Mouse (Mus musculus) heart, postnatal 10 days (tissue): ENCODE data around the gene Ssbp1. TPM values are rescaled to one million over a fixed set of nuclear protein-coding genes. Genes with fewer than 3 reads are reported as not detected.
A peak's percentile ranks its signal among the peaks of the same experiment; 100 is the strongest.

Experiments
- DNase-seq, 2 experiments: peaks; one replicate each; pipeline ENCODE4 v3.0.0; 2021
- intact Hi-C: fragments of 180-260 bp; cut with DNase I; formaldehyde crosslinking; loops from one replicate; pipeline ENCODE4 v1.15.1; 2025
- total RNA-seq, 2 experiments: library from RNA; stranded (reverse); gene quantifications; 2 replicates each; pipeline ENCODE4 v1.2.3; 2021

The Ssbp1 gene
- 10 to 100 TPM; 35.6 to 38.0 TPM for total RNA-seq

DNA sequence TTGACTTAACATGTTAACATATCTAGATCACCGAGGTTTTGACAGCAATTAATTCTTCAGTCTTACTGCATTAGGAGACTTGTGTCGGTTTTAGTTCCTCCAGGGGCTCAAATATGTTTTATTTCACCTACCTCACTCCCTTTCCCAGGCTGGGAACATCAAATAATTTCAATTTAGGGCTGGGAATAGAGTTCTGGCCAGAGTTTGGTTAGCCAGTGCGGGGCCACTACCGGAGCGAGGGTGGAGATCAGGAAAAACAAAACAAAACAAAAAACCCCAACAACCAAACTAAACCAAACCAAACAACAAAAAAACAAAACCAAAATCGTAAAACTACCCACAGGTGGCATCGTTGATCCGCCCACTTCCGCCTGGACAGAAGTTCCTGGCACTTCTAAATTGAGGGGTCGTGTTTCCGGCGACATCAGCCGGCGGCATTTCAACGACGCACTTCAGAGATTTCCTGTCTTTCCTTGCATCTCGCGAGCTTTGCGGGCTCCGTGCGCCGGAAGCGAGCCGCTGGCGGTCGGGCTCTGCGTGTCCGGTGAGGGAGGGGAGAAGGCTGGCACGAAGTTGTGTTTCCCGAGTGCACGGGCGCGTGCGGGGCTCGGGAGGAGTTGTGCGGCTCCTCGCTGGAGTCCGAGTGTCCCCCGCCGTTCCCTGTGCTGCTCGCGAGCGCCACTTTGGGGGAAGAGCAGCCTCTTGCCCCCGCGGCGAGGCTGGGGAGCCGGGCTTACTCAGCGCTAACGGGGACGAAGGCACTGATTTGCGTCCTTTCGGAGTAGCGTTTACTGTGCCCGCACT lies at the start of gene Ssbp1:
Ssbp1 (plus strand) TSS at position 437 of the 804 bp plus-strand sequence.
- intact Hi-C loops: loop anchor here (2.0 kb wide), 1 partner anchor 146 kb away; the partner anchor contains the start of gene Agk
- peak; percentile 95 to 96 for DNase-seq

DNA sequence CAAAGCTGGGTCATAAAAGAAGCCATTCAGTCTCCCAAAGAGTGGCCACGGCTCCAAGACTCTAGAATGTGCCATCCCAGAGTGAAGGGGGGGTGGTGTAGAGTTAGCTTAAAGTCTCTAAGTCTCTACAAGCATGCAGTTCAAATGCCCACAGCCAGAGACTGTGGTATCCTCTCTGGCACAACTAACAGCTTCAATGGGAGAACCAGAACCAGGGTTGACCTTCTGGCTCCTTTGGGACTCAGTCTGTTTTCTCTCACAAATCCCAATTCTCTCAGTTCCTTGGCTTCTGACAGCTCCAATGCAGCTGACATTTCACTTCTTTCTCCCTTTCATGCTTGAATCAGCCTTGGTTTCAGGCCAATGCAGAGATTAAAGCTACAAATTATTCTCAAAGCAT lies 48.1 kb upstream of the Ssbp1 start:
- intact Hi-C loops: no loop called here
- peak; percentile 9 to 18 for DNase-seq

- DNase-seq: peak; percentile 24 to 45
- intact Hi-C loops: no loop called here
Observed at GRCm38 (mm10) chr6:40423774-40424173, 47.4 kb upstream of the Ssbp1 start.

GRCm38 (mm10) chr6:40427441-40427840 lies 43.7 kb upstream of the Ssbp1 start:
- intact Hi-C loops: no loop called here
- no peak for DNase-seq

- no peak for DNase-seq
- intact Hi-C loops: no loop called here
Observed at GRCm38 (mm10) chr6:40428696-40429095, 42.5 kb upstream of the Ssbp1 start.

- DNase-seq: no peak
- intact Hi-C loops: no loop called here
Observed at GRCm38 (mm10) chr6:40429521-40429931, 41.6 kb upstream of the Ssbp1 start.

DNA sequence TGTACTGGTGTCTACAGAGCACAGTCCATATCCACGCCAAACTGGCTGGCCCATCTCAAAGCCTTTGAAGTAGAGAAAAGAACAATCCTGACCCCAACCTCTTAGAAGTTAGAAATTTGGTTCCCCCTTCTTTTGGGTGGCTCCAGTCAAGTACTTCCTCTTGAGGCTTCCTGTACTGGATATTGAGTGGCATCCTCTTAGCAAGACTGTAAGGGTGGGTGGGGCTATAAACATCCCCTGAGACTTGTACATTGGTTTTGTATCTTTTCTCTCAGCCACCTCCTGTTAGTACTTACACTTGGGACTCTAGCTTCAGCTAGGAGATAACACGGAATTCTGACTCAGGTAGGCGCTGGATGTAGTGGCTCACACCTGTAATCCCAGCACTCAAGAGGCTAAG lies 40.9 kb upstream of the Ssbp1 start:
- DNase-seq: no peak
- intact Hi-C loops: no loop called here

DNA sequence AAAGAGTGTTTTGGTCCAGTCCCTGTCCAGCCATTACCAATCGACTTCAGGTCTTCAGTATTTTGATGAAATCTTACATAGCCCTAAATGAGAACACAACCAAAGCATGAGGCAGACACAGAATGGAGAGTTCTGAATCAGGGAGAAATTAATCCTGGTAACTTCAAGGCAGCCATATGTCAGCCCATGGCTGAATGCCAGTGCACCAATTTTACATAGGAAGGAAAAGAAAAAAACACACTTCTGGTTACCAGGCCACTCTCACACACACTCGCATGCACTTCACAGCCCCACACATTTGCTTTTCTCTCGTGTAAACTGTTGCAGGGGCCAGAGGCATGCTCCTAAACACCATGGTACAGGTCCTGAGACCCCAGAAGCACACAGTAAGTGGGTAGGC lies 40.3 kb upstream of the Ssbp1 start:
- intact Hi-C loops: no loop called here
- DNase-seq: no peak

GRCm38 (mm10) chr6:40431356-40431755 lies 39.8 kb upstream of the Ssbp1 start:
- intact Hi-C loops: no loop called here
- DNase-seq: no peak

- intact Hi-C loops: no loop called here
- no peak for DNase-seq
Observed at GRCm38 (mm10) chr6:40431812-40432211, 39.3 kb upstream of the Ssbp1 start.

DNA sequence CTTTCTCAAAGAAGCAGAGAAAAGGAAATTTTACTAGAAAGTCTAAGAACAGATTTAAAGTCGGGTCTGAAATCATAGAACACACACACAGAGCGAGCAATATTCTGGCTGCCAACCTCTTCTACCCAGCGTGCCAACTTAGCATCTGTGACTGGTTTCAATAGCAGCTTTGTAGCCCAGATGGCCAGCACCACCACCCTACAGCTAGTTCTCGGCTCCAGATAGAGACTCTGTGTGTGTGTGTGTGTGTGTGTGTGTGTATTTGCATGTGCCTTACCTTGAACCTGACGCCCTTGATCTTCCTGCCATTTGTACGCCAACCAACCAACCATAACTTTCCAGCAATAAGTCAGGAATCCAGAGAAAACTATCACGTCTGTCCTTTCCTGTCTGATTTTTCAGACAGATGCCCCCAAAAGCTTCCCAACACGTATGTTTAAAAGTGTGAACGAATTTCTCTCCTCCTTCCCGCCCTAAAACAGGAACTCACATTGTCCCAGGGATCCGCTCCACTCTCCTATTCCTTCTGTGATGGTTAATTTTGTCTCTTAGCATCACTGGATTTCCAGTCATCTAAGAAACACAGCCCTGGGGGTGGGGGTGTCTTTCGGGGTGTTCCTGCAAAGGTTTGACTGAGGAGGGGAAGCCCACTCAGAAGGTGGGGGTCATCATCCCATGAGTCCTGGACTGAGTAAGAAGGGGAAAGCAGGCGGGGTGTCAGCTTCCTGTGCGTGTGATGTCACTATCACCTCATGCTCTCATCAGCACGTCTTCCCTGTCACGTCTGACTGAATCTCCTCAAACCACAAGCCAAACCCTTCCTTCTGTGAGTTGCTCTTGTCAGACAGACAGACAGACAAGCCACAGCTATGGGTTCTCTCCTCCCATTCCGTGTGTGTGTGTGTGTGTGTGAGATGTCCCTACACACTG lies 38.5 kb upstream of the Ssbp1 start:
- intact Hi-C loops: no loop called here
- DNase-seq: no peak

DNA sequence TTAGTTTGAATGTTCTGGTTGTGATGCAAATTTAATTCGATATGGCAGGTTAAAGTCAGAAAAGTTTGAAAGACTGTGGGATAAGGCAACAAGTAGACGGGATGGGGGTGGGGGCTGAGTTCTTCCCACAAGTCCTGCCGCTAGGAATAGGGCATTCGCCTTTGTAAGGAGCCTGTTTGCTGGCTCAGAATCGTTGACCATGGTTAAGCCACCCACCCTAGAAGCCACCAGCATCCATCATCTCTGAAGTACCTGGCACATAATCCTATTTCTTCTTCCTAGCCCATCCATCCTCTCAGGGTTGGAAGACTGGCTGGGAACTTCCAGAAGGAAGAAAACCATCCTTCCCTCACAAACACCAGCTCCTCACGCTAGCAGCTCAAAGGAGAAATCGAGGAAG lies 36.5 kb upstream of the Ssbp1 start:
- no peak for DNase-seq
- intact Hi-C loops: no loop called here

DNA sequence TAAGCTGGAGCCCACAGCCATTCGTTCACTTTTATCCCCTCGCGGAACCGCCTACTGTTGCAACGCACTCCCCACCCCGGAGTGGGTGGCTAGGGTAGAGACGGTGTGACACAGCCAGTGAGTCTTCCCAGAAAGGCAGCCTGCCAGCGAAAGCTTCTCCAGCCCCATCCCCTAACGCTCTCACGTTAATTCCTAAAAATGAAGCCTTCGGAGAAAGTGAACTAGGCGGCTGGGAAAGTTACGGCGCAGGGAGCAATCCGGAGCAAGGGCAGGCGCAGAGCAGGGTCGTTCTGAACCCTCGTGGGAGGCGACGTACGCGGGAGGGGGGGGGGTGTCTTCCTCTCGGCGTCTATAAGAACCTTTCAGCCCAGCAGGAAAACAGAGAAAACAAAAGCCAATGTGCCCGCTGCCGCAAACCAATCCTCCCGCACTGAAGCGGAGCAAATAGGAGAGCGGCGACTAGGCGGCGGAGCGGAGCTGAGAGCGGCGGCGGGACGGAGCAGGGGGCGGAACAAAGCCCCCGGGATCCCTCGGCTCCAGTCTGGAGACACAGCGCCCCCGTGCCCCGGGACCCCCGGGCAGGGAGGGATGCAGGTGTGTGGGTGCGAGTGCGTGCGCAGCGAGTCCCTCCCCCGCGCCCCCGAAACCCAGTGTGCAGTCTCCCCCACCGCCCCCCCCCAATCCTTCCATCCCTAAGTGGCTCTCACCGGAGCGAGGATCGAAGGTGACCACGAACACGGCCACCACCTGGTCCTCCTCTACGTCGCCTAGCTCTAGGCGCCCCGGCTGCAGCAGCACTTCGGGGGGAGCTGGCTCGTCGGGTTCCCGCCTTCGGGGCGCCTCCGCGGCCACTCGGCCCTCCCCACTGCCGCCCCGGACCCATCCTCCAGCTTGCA lies 35.8 kb upstream of the Ssbp1 start:
- peak; percentile 16 to 43 for DNase-seq
- intact Hi-C loops: no loop called here

GRCm38 (mm10) chr6:40436047-40436483 lies 35.1 kb upstream of the Ssbp1 start, which contains the start of gene E330009J07Rik:
Gene E330009J07Rik, minus strand, starts transcription at chr6:40436135.
- intact Hi-C loops: no loop called here
- DNase-seq: peak; percentile 80 to 81

- intact Hi-C loops: no loop called here
- no peak for DNase-seq
Observed at GRCm38 (mm10) chr6:40438936-40439335, 32.2 kb upstream of the Ssbp1 start, which contains the start of gene Wee2. Gene Wee2, plus strand, starts transcription at chr6:40439088.

GRCm38 (mm10) chr6:40439731-40440130 lies 31.4 kb upstream of the Ssbp1 start:
- no peak for DNase-seq

GRCm38 (mm10) chr6:40441276-40441675 lies 29.9 kb upstream of the Ssbp1 start:
- no peak for DNase-seq
- intact Hi-C loops: no loop called here

More at GRCm38 (mm10) chr6:40439731-40440130, 31.4 kb upstream of the Ssbp1 start:
- intact Hi-C loops: no loop called here

GRCm38 (mm10) chr6:40441755-40442154 lies 29.4 kb upstream of the Ssbp1 start:
- no peak for DNase-seq
- intact Hi-C loops: no loop called here

- intact Hi-C loops: no loop called here
- DNase-seq: no peak
Observed at GRCm38 (mm10) chr6:40443281-40443928, 27.7 kb upstream of the Ssbp1 start.

DNA sequence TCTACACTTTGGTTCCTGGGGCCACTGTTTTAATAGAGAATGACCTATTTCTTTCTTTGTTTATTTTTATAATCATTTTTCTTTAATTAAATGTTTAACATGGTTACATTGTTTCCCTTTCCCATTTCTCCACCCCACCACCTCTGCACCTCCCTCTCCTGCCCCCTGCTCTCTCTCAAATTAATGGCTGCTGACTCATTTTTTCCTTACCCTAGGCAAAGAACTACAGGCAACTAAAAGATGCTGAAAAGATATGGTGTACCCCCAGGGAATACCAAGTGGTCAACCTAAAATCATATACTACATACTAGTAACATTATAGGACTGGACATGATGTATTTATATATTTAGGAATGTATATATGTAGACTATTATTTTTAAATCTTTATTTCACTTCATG lies 22.5 kb upstream of the Ssbp1 start:
- intact Hi-C loops: no loop called here
- no peak for DNase-seq
